Mouse (Mus musculus) layer of hippocampus, postnatal 25 days (tissue): Measurements from ENCODE around the gene Ube2u. TPM values are rescaled to one million over a fixed set of nuclear protein-coding genes. Genes with fewer than 3 reads are reported as not detected.
A peak's percentile ranks its signal among the peaks of the same experiment; 100 is the strongest.
"Not testable (repeated sequence)": the region's sequence is repeated elsewhere in the genome, so short reads cannot be mapped to it uniquely, and the experiment has no call there.

ENCODE experiments used
- DNase-seq, 2 experiments: peaks; one replicate each; pipeline ENCODE4 v3.0.0; 2022; ENCODE audit warnings: mixed read lengths in 2 of 2, low spot score in 1 of 2; ENCODE audit errors: extremely low spot score in 1 of 2
- total RNA-seq, 2 experiments: library from RNA; stranded (reverse); gene quantifications; 2 replicates each; pipeline ENCODE4 v1.2.3; 2021

Ube2u gene
- not detected for total RNA-seq

DNA sequence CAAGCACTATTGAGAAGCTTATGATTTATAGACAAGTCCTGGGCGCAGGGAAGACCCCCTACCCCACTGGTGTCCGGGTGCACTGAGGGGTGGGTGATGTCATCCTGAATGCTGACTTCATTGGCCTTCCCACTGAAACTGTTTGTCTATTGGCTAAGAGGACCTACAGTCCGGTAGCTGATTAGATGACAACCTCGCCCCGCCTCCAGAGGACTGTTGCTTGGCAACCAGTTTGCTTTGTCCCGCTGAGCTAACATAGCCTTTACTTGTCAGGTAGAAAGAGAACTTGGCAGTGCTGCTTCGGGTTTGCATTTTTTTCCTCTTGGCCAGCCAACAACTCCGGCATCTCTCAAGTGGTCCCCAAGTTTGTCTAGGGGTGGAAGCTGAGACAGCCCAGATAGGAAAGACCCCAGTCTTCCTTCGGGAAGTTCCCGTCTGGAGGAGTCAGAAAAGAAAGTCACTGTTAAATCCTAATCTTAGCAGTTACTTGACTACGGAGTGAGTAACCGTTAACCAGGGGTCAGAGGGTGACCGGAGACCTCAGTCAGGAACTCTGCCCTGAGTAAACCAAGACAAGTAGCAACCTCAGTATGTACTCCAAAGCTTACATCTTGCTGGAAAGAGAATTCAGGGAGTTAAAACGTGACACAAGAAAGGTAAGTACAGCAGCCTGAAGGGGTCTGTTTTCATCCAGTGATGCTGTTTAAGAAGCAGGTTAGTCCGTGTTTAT is at the start of gene Ube2u:
Gene Ube2u (plus strand): TSS at position 258 of the 730 bp plus-strand sequence.
- peak in 1 of 2 experiments; percentile 7 for DNase-seq

DNA sequence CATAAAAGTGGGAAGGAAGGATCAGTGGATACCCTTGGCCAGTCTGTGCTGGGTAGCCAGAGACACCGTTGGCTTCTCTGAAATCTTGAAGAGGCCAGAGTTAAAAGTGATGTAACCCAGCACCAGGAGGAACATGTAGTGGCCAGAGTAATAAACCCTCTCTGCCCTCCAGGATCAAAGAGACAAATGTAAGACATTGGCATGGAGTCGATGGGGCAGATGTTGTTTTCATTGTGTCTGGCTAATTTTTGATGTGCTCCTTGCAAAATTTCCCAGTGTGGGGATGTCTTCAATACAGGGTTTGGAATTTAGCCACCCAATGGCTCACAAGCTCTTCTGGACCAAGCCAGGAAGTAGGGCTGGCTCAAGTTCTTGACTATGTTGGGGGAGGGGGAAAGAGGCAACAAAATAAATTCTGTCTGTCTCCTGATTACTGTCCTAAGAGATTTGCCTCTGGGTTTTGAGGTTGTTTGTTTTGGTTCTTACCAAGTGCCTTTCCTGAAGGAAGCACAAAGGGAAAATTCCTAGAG is 49.2 kb upstream of the Ube2u start:
- no peak for DNase-seq

DNA sequence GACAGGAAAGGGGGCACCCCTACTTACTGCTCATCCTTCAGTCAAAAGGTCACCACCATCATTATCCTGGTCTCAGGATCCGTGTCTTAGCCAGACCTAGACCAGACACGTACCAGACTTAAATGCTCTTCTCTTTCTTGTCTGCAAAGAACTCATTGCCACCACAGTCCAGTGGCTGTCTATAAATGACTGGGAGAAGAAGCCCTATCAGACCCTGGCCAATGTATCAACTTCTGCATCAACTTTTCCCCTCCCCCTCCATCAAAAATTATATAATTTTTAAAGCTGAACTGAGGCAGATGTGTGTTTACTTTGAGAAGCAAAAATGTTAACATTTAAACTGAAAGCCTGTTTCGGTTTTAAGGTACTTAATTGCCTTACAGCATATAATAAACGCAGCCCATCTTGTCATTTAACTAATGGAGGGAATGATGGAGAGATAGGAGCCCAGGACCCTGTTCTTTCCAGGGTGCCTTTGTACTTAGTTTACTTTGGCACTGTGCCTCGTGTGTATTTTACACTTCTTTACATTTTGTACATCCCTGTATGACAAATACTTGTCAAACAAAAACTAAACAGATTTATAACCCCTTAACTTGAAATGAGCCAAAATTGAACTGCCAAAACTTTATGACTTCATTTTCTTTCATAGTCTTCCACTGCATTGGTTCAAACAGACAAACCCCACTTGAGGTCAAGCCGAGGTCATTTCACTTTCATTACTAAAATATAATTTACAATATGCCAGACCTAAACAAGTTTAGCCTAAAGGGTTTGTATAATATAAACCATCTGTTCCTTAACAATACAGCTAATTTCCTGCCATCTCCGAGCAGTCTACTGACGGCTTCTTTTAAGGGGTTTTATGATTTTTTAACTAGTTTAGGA is 43.1 kb upstream of the Ube2u start:
- no peak for DNase-seq

DNA sequence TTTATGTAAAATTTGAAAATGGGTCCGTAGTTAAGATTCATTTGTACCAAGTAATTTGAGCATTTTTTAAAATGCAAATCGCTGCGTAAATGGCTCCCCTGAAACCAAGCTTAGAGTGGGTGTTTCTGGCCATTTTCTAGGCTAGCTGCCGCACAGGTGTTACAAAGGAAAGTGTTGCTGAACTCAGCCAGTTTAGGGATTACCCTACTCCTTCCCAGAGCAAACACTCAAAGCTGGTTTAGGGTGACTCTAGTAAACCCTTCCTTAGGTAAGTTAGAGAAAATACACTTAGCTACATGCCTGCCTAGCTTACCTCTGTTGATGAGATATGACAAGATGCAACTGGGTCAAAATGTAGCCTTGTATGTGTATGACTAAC is 42.5 kb upstream of the Ube2u start:
- DNase-seq = no peak

DNA sequence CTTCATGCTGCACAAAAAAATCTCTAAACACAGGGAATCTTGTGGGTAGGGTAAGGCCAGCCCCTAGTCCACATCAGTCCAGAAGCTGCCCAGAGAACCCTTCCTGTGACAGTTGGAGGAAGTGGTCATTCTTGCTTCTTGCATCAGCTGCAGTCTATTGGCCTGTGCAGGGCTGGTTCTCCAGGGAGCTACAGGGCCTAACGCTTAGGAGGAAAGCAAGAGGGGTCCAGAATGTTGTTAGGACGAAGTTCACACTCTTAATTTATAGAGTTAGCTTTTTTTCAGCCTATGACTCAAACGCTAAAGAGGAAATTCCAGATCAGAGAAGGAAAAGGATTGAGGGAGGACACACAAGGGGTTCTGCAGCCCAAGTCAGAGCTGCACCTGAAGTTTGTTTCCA is 31.8 kb upstream of the Ube2u start:
- DNase-seq = no peak

DNA sequence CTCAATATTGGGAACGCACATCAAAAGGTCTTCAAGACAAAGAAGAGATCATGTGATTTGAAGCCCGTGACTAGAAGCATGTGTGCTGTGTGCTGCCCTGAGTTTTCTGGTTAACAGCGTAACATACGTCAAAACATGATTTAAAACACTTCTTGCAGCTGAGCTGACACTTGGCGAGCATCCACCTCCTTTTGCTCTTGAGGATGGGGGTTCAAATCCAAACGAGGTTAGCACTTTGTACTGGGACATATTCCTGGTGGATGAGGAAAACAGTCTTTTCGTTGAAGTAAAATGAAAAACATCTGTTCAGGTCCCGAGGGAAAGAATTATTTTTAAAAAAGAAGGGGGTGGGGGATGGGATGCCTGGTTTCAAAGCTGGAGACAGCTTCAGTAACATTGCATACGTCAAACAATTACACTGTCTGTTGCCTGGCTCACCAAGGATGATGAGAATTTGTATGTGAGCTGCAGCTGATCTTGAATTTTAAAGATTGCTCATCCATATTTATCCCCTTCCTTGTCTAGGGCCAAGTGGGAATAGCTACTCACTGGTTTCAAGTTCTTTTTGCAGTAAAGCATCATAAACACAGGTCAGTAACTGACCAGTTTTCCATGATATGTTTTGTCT is 16.0 kb upstream of the Ube2u start:
- no peak for DNase-seq

DNA sequence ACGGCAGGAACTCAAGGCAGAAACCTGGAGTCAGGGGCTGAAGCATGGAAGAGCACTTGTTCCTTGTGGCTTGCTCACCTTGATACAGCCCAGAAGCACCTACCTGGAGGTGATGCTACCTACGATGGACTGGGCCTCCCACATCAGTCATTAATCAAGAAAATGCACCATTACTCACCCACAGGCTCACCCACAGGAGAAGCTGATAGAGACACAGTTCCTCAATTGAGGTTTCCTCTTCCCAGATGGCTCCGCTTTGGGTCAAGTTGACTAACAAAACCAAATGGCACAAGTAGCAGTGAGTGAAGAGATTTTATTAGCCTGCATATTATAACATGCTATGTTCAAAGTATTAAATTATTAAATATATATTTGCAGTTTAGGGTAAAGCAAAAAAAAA is 9.8 kb downstream of the Ube2u start:
- DNase-seq = no peak

DNA sequence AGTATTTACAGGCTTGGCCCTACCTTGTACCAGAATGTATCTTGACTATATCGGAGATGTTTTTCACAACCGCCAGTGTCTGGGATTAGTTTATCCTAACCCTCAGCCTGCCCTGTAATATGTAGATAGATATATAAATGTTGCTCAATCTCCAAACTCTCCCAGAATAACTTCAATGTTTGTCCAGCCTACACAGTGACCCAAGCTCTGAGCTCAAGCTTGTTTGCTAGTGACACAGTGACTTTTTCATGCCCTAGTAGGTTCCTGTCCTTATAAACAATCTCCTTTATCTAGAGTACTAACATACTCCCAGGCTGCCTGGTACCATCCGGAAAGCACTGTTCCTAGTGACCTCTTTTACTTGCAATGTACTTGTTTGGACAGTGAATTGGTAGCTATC is 16.5 kb downstream of the Ube2u start:
- no peak for DNase-seq

DNA sequence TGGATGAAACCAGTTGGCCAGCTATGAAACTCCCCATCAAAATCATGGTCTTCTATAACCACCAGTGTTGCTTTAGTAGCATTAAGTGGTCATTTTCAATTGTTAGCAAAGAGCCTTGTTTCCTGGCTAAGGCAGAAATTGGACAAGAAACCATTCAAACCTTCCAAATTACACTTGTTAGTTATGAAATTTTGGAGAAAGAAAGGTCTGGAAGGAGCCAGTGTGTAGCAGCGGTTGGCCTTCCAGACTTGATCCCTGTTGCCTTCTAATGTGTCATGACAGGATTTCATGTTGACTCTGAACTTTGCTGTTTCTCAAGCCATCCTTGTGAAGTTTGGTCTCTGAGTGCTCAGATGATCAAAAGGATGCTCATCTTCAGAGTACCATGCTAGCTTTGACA is 17.9 kb downstream of the Ube2u start:
- no peak for DNase-seq

DNA sequence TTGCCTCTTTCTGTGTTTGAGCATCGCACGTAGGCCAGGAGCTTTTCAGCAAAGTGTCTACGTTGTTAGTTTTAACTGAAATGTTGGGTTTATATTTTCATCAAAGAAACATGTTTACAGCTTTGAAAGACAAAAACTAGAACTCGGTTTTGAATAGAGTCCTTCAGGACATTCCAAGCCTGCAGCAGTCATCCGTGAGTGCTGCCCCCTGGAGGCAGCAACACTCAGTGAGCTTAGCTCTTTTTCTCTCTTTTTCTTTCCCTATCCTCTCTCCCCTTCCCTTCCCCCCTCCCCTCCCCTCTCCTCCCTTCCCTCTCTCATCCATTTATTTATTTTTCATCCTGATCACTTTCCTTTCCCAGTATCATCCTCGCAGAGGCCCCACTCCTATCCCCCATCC is 19.5 kb downstream of the Ube2u start:
- DNase-seq = peak in 1 of 2 experiments; percentile 40

DNA sequence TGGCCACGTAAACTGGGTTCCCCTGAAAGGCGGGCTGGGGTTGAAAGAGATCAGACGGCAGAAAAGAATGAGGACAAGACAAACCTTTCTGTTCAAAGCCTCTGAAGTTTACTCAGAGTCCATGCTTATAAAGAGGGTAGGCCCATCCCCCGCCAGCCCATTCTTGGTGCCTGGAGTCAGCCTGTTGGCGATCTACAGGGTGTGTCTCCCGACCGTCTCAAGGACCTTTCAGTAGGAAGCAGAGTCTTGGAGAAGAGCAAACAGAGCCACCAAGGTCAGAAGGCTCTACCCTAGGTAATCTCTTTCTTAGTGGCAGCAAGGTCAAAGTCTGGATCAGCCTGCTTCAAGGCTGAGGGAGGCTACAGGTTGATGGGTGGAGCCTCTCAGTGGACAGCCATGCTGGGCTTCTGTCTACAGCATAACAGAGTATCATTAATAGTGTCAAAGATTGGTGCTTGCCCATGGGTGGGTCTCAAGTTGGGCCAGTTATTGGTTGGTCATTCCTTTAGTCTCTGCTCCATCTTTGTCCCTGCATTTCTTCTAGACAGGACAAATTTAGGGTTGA is 20.5 kb downstream of the Ube2u start:
- not testable (repeated sequence) for DNase-seq

DNA sequence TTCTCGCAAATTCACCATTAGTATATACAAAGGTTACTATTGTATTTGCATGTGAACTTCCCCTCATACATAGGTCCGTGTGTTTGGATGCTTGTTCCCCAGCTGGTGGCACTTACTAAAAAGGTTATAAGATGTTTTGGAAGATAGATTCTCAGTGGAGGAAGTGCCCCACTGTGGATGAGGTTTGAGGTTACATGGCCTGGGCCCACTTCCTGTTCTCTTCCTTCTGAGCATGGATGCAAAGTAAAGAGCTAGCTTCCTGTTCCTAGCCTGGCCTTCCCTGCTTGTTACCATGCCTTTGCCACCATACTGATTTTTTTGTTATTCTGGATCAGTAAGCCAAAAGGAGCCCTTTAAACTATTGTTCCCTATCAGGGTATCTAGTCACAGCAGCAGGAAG is 24.7 kb downstream of the Ube2u start:
- DNase-seq = no peak

DNA sequence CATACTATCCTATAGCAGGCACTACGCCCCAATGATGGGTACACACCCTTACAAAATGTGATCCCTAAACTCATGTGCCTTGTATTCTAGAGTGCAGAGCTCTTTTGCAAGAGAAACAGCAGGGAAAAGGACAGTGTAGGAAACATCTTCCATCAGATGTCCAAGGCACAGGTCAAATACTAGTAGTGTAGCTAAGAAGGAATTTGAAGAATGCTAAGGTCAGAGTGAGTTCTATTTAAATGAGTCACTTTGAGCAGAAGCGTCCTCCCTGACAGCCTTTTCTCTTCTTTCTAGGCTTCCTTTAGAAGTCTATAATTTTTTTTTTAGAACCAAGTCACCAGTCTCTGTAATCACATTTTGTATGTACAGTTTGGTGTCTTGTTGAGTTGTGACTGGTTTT is 39.0 kb downstream of the Ube2u start:
- DNase-seq = no peak

DNA sequence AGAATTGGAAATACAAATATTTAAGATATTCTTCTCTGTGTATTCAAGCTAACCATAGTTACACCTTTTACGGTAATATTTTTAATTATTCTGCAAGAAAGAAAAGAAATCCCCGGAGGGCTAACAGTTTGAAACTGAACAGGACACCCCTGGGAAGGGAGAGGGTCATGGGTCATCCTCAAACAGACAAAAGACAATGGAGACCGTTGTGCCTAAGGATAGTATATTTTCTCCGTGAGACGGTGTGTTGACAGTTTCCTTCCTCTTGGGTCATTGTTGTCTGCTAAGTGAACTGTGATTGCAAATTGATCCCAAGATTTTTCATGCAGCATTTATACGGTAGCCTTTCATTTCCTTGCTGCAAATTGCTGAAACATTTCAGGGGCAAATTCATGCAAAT is 43.9 kb downstream of the Ube2u start:
- DNase-seq = no peak

DNA sequence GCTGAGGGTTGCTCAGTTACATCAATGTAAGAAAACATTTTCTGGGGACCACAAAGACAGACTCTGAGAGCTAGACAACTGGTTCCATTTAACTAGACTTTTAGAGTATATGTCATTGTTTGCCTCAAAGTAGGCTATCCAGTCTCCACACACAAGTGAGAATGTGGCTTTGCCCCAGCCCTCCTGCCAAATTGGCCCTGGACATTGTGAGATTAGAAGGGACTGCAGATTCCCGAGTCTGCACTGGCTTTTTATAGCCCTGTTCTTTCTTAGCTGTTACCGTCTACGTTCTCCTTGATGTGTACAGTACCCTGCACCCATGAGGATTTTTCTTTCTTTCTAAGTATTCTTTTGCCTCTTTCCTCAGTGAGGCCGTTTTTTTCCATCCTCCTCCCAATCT is 46.1 kb downstream of the Ube2u start:
- no peak for DNase-seq

DNA sequence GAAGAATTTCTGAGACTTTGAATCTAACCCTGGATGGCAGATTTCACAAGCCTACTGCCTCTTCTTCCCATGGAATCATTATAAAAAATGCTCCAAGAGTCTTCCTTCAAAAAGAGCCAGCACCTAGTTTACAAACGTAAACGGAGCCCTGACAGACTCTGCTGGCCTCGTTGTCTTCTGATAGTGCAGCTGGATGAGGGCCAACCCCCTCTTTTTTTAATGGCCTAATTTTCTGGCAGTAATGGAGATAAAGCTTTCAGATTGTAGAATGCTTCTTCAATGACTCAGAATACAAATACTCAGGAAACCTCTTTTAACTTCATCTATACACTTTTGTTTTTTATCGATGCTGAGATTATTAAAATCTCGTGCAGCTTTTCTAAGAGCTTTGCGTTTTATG is 47.6 kb downstream of the Ube2u start:
- no peak for DNase-seq

DNA sequence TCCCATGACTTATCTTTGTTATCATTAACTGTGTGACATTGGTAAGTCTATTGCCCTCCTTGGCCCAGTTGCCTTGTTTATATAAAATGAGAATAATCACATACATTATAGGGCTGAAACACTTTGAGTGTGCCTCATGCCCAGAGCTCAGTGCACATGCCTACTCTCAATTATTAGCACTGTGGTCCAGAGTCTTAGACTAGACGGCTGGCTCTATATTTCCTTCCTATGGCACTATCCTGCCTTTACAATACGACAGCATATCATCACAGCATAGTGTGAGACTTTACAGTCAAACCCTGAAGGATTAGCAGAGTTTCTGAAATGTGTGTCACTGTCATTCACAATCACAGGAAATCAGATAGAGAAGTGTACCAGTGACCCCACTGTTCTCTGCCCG is 48.4 kb downstream of the Ube2u start:
- no peak for DNase-seq

DNA sequence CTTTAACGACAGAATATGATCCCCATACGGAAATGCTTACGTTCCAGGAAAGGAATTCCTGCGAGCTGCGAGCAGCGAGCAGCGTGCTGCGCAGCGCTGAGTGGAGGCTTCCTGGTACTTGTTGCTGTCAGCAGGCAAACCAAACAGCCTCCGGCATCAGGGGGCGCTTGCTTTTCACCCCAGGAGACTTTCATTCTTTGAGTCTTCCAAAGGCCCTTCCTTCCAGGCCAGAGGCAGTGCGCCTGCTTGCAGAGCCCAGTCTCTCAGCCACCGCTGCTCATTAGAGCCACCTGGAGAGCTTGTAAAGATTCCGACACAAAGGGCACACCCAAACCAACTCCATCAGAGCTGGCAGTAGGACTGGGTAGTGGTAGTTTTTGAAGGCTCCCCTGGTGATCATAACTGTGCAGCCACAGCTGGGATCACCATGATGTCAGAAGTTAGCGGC is 48.9 kb downstream of the Ube2u start:
- DNase-seq = no peak

DNA sequence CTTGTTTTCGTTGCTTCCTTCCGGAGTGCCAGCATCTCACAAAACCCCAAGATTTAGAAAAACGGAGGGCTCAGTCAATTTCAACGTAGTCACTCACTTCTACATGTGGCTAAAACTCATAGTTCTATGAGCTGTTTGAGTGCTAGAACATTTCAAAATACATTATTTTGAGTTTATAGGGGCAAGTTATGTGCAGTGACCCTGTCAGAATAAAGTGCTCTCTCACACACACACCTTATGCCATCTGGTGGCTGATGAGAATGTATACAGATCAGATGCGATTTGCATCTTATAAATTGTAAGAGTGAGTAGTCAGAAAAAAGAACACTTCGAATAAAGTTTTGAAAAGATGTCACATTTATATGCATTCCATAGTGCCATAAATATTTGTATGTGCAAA is 55.0 kb downstream of the Ube2u start:
- no peak for DNase-seq

DNA sequence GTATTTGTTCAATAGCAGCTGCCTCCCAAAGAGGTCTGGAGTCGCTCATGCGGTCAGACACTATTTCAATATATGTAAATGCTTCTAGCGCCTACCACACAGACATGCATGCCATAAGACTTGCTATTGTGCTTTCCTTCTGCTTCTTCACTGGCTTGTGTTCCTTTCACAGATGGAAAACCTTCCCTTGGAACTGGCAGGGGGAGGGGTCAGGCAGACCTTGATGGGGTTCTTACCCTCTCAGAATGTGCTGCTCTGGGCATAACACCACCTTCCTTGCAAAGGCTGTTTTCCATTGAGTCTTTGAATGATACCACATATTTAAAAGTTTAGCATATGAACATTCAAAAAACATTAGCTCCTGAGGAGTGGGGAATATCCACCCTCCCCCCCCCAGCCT is 56.3 kb downstream of the Ube2u start:
- DNase-seq = no peak

DNA sequence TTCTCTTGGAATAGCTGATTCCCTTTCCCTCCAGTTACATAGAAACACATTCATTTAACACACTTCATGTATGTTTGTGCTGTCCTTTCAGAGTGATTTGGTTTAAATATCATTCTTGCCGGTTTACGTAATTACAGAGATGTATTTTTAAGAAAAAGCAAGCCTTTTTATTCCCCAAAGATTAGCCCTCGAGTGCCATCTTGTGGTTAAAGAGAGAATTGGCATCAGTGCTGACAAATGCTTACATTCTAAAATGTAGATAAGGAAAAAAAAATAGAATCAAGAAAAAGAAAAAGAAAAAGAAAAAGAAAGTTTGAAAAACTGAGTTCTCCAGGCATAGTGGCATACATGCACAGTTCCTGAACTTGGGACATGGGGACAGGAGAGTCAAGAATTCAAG is 59.2 kb downstream of the Ube2u start:
- DNase-seq = peak in 1 of 2 experiments; percentile 23
